Mouse (Mus musculus) myocyte (in vitro differentiated cells): ENCODE measurements around the gene March1.

Experiments
- CEBPB ChIP-seq: IDR thresholded peaks from 2 replicates; pipeline ENCODE4 v1.6.1; 2011; ENCODE audit warnings: mild to moderate bottlenecking, moderate library complexity; ENCODE audit not compliant: poor library complexity, insufficient read depth, severe bottlenecking
- POLR2AphosphoS2 ChIP-seq: IDR thresholded peaks from one replicate; pipeline ENCODE4 v1.6.1; 2011; ENCODE audit warnings: low read depth, control low read depth; ENCODE audit not compliant: insufficient read length
- USF1 ChIP-seq: IDR thresholded peaks from one replicate; pipeline ENCODE4 v1.6.1; 2011; ENCODE audit warnings: low read depth, mild to moderate bottlenecking, control low read depth, moderate library complexity

DNA sequence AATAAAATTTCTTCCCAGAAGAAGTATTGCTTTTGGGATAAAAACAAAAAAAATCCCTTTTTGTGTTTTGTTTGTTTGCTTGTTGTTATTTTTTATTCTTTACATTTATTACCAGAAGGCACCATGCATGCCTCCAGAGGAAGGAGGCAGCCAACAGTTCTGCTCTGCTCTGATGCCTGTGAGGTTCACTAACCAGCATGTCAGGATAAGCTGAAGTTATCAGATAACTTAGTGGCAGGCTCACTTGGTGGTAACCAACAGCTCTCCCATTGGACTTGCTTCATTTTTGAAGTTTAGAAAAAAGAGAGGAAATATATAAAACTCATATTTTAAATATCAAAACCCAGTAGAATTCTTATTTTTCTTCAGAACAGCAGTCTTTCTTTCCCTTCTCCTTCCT is 339.8 kb downstream of the March1 start:
- TF ChIP-seq CEBPB (no peak), USF1 (no peak), POLR2AphosphoS2 (no peak)
